Mouse (Mus musculus) c-Kit-negative CD71-positive TER-119-positive erythroid progenitor cells, embryonic 14.5 days (primary cell): ENCODE data around the gene Cbx8.

Experiments used
- DNase-seq: peaks from one replicate; pipeline ENCODE4 v3.0.0-alpha.2; 2013; ENCODE audit warnings: low read depth, low spot score

Cbx8 gene

DNA sequence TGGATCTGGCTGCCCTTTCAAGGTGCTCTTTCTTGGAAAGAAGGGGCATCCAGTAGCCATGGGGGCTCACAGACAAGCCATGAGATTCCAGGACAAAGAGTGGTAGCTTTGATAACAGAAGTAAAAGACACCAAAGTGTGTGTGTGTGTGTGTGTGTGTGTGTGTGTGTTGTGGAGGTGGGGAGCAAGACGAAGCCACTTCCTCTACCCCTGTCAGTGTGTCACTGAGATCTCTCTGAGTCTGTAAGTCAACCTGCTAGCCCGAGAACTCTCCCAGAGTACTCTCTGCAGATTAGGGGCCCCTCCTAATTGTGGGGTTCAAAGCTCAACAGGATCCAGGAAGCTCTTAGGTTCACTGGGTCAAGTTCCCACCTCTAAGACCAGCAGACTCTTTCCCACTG is 9.6 kb upstream of the Cbx8 start:
- no peak for DNase-seq

DNA sequence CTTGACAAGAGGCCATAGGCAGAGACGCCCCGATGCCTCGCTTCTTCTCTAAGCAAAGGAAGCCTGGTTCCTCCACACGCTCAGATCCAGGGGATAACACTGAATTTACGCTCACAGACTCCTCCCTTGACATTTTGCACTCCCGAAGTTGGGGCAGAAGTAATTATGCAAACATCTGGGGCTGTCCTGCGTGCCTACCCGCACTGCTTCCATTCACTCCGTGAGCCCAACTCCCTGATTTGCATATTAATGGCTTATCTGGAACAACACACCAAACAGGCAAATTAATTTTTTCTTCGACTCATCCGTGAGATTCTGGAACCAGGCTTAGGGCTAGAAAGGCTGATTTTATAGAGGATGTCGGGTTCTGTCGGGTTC is 7.4 kb upstream of the Cbx8 start:
- no peak for DNase-seq

DNA sequence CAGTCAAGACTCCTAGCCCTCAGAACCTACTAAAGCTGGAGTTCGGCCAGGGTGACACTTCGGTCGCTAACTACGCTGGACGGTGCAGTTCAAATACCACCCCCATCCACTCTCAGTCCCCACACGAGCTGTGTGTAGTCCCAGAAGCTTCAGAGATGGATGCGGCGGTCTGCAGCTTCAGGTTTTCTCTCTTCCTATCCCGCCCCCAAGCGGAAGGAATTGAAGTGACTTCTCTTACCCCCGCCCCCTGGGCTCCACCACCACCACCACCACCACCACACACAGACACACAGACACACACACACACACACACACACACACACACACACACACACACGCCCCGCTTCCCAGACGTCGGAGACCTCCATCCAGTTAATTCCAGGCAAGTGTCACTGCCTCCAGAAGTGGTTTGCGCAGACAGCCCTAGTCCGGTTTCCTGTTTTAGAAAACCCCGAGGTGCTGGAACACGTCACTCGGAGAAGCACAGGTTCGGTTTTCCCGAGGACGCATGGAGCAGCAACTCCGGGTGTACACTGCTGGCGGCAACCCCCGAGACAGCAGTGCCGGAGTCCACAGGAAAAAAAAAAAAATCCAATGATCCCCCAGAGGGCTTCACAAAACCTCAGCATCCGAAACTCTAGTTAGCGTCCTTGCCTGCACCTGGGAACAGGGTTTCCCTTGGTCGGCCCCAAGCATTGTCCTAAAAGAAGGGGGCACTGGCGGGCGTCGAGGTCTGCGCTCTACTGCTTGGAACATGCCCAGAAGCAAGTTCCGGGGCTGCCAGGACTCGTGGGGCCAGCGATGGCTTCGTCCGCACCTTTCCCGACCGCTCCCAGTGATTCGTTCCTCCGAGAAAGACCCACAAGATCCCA is 6.7 kb upstream of the Cbx8 start:
- DNase-seq = no peak

DNA sequence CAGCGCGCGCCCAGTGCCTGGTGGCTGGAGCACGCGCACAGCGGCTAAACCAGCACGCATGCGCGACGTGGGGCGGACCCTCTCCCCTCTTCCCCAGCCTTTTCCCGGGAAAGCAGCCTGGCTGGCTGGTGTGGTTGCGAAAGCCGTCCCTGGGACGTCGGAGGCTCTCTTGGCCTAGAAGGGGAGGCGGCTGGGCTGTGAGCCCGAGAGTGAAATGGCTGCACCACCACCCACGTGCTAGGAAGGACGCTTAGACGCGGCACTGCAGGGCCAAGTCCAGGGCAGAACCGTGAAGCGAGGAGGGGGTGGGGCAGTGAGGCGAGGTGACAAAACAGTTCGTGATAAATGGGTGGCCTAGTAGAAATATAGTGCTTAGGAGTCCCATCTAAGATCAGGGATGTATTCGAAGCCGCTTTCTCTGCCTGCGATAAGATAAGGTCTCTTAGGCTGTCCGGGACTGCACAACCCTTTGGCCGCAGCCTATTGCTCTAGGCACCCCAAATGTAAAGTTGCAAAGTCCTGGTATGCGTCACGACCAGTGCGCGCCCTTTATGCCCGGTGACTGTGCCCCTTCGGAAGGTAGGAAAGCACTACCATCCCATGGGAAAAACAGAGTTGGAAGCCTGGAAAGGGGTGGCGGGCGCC is 6.0 kb upstream of the Cbx8 start:
- no peak for DNase-seq

DNA sequence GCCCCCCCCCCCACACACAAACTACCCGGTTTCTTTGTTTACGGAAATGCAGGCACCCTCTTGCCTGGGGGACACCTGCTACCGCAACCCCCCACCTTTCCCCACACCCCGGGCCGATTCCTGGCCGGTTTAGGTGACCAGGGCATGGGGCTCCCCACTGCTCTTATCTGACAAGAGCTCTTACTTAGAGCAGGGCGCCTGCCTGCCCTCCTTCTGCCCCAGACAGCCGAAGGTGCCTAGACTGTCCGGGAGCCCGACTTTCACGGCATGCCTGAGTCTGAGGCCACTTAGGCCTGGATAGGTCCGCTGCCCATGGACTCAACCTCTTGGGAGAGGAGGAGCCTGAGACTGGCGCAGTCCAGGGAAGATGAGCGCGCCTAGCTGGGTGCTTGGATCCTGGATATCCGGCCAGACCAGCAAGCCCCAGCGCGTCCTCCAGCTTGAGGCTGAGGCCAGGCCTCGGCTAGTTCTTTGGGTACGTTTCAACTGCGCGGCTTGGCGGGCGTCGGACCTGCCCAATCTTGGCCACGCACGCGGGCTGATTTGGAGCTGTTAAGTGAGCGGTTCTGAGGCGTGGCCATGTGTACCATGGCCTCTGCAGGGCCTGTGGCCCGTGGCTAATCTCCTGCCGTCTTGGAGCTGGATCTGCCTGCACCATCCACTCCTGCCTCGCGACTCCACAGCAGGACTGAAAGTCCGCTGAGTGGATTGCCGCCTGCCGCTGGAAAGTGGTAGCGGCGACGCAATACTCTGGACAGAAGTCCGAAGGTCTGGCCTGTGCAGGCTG is 4.0 kb upstream of the Cbx8 start:
- no peak for DNase-seq

DNA sequence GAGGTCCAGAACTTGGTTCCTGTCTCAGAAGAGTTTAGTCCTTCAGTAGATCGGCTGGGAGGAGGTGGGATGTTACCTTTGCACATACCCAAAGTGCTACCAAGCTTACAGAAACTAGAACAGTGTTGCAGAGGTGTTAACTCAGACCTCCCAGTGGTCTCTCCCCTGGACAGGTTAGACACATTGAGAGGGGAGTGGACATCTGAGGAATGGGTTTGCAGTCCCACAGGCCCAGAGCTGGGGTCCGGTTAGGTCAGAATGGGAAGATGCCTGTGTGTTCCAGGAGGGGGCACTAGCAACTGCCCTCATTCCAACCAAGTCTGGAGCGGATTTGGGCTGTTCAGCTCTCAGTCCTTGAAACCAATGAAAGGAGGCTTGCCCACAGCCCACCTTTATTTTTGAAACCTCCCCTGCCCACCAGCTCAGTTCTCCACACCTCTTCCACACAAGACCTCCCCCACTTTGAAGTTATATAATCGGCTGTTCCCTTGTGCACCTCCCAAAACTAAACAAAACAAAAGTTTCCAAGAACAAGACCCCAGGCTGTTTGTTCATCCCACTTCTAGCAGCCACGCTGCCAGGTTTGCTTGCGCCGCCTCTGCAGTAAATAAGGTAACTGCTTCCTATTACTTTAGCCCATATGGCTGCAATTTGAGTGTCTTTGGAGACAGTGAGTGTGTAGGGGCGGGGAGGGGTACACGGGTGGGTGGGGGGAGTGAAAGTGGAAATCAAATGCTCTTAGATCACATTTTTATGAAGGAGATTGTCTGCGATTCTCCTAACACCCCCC is 3.2 kb upstream of the Cbx8 start:
- DNase-seq = no peak

DNA sequence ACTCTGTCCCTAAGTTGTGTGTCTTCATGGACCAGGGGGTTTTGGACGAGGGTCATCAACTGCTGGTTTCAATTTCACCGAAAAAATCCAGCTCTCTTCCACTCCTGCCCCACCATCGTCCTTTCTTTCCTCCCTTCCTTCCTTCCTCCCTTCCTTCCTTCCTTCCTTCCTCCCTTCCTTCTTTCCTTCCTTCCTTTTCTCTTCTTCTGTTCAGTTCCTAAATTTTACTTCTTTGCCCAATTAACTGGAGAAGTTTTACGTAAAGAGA is 2.4 kb upstream of the Cbx8 start:
- DNase-seq = no peak

DNA sequence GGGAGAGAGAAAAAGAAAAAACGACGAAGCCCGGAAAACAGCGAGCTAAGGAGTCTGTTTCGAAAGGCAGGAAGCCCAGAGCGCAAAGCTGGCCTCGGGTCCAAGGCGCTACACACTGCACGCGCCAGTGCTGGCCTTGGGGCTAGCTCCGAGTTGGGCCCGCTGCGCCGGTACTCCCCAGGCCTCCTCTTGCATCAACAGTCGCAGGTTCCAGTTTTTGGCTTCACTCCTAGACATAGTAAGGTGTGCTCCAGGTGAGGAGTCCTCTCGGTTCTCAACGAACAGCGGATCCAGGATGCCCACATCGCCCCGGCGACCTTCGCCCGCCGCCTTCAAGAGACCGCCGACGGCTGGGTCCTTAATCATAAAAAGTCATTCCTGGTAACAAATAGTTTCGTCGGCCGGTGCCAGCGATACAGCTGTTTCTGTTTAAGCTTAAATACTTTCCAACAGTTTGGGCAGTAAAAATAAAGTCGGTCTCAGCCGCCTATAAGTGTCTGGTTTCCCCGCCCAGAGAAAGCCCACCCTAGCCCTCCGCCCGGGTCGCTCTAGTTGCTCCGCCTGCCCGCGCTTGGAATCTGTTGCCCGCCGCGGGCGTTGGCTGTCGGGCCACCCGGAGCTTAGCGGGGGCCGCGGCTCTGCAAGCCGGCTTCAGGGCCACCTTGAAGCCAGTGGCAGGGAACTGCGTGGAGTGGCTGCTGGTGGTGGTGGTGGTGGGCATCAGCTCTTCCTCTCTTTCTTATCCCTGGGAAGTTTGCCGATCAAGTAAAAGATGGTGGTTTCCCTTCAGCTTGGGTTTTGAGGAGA is 1.9 kb upstream of the Cbx8 start:
- DNase-seq = no peak

DNA sequence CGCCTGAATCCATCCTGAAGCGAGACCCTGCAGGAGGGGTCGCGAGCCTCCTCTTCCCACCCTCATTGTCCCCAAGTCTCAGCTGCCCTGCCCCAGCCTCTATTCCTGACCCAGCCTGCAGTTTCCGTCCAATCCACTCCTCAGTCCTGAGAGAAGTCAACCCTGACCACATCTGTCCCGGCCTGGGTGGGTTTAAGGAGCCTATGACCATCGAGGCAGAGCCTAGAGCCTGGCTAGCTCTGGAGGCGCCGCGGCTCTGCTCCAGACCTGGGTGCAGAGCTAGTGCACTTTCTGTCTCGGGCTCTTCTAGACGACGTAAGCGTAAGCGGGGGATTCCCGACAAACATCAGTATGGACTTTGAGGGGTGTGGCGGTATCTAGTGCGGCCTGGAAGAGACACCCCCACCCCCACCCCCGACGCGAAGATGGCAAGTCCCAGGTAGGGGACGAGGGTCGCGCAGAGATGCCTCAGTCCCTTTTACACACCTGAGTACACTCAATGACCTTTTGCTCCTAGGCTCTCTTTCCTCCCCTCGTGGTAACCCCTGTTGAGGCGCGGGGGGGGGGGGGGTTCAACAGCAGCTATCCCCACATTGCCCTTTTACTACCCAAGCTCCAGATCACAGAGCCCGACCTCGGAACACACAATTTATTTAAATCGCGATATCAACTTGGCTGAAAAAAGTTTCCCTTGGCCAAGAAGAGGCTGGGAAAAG is 1.1 kb upstream of the Cbx8 start:
- DNase-seq = no peak

DNA sequence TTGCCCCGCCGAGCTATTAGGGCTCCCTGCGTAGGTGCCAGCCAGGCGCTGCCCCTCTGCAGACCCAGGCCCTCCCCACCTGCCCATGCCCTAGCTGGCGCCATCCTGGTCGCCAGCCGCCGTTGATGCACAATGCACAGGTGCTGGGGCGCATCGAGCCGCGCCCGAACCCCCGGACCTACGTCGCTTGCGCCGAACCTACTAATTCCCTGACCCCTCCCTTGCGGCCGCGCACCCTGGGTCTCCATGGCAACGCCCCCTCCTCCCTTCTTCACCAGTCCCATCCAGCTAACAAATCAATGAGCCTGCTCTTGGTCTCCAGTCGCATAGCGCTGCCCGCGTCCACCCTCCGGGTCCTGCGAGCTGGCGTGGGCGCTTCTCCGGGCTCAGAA is 552 bp upstream of the Cbx8 start:
- DNase-seq = no peak

DNA sequence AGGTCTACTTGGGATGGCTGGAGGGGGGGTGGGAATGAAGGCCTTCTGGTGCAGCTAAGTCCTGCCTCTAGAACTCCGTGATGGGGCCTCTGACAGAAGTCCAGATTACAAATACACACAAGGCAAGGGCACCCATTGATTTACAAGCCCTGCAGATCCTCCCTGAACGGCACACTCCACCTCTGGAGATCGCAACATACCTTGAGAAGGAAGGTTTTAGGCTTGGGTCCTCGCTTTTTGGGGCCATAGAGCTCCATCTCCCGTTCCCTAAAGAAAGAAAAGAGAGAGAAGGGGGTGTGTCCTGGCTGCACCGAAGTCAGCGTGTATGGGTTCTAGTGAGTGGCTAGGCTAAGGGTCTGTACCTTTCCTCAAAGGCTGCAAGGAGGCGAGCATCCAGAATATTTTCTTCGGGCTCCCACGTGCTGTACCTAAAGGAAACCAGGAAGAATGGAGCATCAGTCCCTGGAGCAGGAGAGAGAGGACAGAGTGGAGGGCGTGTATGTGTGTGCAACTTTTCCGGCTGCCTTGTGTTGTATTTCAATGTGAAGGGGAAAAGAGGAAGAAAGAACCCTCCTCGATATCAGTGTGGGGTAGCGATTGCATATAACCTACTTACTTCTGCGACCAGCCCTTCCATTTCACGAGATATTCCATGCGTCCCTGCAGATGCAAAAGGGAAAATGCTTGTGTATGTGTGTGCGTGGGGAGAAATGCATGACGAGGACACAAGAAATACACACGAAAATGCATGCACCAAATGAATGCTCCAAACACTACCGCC is 847 bp downstream of the Cbx8 start:
- DNase-seq = no peak

DNA sequence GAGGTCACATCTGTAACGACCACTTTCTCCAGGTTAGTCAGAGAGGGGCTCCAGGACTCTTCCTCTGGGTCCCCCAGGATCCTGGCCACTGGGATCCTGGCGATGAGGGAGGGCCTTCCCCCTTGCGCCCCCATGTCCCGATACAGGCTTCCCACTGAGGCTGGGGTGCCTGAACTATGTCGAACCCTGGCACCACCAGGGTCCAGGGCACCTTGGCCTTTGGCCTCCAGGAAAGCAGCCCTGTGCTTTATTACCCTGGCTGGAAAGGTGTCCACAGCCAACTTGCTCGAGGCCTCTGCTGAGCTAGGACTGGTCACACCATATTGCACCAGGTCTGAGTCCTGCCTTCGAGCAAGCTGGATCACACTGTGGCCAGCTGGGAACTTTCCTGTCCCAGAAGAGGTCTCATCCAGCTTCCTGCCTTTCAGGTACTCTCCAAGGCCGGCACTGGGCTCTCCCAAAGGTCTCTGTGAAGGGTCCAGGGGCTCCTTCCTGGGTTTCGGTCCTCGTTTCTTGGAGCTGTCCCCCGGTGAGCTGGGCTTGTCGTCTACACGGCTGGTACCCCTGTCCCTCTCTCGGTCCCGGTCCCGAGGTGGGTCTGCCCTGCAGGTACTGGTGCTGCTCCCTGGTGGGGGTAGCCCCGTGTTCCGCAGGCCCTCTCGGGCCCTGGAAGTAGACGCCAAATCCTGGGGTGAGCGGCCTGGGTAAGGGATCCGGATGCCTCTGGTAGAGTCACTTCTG is 1.9 kb downstream of the Cbx8 start:
- DNase-seq = no peak

DNA sequence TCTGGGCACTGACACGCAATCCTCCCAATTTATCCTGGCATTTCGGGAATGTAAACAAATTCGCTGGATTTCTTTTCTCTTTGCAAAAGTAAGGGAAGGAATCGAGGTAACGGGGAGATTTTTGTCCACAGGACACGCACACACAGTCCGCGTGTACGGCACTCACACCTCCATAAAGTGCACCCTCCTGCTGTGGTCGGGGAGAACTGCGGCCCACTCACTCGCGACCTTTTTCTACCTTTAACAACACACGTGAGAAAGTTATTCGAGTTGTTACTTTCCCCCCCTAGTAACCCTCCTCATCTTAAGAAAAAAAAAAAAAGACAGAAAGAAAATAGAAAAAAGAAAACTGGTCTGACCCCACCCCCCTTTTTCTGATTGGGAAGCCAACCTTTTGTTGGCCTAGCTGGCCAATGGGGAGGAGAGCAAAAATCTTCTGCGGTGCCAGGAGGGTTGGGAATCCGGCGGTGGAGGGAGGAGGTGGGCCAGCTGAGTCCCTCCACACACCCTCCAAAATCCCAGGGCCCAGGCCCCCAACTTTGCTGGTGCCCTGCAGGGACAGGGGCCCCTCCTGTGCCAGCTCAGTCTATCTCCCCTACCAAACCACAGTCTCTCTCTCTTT is 2.9 kb downstream of the Cbx8 start:
- DNase-seq = no peak

DNA sequence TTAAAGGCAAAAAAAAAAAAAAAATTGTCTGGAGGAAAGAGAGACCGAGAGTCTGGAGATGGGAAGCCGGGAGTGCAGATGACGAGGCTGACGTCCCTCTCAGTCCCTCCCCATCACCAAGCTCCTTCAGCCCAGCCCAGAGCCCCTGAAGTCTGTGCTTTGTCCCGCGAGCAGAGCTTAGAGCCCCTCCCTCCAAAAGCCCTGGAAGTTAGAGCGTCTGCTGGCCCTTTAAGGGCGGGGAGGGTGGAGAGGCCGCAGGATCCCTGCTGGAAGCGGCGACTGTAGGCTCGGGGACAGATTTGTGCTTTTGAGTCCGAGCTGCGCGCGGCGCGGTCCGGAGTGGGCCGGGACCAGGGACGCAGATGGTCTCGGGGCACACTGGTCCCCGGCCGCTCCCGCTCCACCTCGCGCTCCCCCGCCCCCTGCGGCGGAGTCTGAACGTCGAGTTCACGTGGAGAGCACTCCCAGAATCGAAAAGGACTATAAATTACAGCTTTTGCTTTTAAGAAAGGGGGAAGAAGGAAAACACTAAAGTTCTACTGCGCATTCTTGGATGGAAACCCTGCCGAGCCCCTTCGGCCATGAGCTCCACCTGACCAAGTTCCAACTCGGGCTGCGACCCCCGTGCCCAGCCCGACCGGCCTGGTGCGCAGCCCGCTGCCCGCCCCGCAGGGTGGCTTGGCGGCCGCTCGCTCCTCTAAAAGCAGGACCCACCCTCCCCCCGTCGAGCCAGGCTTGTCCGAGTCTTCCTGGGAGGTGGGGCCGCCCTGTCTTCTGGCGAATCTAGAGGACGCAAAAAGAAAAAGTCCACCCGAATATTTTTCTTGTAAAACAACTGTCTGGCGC is 3.6 kb downstream of the Cbx8 start:
- DNase-seq = no peak

DNA sequence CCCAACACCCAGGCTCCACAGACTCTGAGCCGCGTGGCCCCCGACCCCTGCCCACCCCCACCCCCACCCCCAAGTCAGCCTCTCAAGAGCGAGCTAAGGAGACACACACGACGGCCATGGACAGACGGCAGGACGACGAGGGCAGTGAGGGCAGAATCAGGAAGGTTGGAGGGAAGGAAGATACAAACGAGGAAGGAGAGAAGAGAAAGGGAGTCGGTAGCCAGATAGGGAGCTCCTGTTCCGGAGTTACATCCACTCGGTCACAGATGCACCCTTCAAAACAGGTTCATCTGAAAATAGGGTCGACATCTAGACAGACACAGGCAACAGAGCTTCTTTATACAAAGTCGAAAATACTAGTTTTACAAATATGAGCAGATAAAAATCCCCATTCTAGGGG is 4.3 kb downstream of the Cbx8 start:
- no peak for DNase-seq

DNA sequence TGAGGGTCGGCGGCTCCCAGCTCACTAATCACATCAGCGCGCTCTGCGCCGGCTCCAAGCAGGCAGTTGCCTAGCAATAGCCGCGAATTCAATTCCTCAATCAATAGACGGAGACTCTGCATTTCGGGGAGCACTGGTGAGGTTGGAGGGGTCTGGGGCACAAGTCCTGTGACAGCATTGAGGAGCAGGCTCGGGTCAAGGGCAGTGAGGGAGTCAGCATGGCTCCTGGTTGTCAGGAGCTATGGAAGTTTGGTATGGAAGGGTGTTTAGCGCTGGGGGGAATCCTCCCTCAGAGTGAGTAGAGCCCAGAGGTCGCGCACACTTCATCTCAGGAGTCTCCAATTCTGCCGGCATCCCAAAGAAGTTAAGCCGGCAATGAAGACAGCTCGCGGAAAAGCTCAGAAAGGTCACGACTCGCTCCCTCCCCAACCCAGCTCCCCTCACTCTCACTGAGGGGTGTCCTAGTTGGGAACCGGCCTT is 5.0 kb downstream of the Cbx8 start:
- DNase-seq = no peak

DNA sequence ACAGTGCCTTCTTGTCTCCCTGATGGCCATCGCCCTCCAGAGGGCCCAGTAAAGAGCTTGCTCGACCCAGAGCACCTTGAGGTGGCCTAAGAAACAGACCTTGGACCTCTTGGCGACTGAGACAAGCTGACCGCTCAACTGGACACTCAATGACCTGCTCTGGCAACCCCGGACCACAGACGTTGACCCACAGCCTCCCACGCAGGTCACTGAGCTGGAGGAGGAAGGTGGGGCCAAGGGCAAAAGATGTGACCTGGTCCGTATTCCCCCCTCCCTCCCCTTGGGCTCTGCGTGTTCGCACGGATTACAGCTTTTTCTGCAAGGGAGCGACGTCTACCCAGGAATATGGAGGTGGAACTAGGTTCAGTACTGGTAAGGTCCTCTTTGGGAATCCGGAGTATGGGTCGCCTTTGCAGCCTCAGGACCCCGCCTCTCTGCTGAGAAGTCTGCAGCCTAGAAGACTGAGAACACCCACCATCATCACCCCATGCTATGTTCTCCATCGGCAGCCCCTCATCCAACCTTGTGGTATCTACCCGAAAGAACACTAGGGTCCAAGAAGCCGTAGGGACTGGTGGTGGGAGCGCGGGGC is 5.6 kb downstream of the Cbx8 start:
- DNase-seq = no peak
